Mouse (Mus musculus): ENCODE measurements around the gene Cyp26c1. TPM values are rescaled to one million over a fixed set of nuclear protein-coding genes. Genes with fewer than 3 reads are reported as not detected.

Cyp26c1 gene
- polyA plus RNA-seq (2015; fragmentation: Nextera tagmentation; extraction: Ambion mirVana): not detected in 2 replicates

- Histone ChIP-seq H3K4me3 (0 out of 2 replicates have a peak within 1 kb of the TSS, but pooled peaks have one; percentile 21), H3K4me1 (peaks cover 22% of the 10 kb centered on the region), H3K36me3 (0 out of 2 replicates have a peak, but pooled peaks cover 2% of the 10 kb centered on the region), H3K27me3 (replicated peaks) (peaks cover 86% of the 10 kb centered on the region), H3K9ac (no peak within 1 kb of the TSS), H3K9me3 (no peaks in the 10 kb centered on the region), H3K4me2 (peak within 1 kb of the TSS; percentile 16), H3K27ac (replicated peaks) (no peak within 1 kb of the TSS)
- WGBS: 22% methylated on average over 6 of the region's 6 CpGs
- no peak for ATAC-seq (ENCODE audit: extremely low read depth, insufficient number of reproducible peaks, low FRiP score, low TSS enrichment)
Observed at GRCm38 (mm10) chr19:37685281-37685680, at the start of gene Cyp26c1. Gene Cyp26c1, plus strand, starts transcription at chr19:37685581.

- Histone ChIP-seq H3K4me1 (no peaks in the 10 kb centered on the region), H3K9me3 (no peaks in the 10 kb centered on the region), H3K36me3 (no peaks in the 10 kb centered on the region), H3K27ac (replicated peaks) (no peak overlapping the region), H3K4me2 (no peak overlapping the region), H3K4me3 (no peak overlapping the region), H3K9ac (no peak overlapping the region), H3K27me3 (replicated peaks) (no peaks in the 10 kb centered on the region)
- WGBS: 27% methylated on average over 2 of the region's 2 CpGs
- no peak for ATAC-seq (ENCODE audit: extremely low read depth, insufficient number of reproducible peaks, low FRiP score, low TSS enrichment)
Observed at GRCm38 (mm10) chr19:37647994-37648393, 37.4 kb upstream of the Cyp26c1 start.

- Histone ChIP-seq H3K9ac (no peak overlapping the region), H3K36me3 (no peaks in the 10 kb centered on the region), H3K27me3 (replicated peaks) (no peaks in the 10 kb centered on the region), H3K9me3 (no peaks in the 10 kb centered on the region), H3K4me2 (no peak overlapping the region), H3K27ac (replicated peaks) (no peak overlapping the region), H3K4me3 (no peak overlapping the region), H3K4me1 (no peaks in the 10 kb centered on the region)
- WGBS: 67% methylated on average over 2 of the region's 2 CpGs
- ATAC-seq (ENCODE audit: extremely low read depth, insufficient number of reproducible peaks, low FRiP score, low TSS enrichment): no peak
Observed at GRCm38 (mm10) chr19:37650526-37650925, 34.9 kb upstream of the Cyp26c1 start.

- WGBS: 34% methylated on average over 5 of the region's 5 CpGs
- no peak overlapping the region for H3K4me2 ChIP-seq
- H3K4me3 ChIP-seq: no peak overlapping the region
- peaks cover 6% of the 10 kb centered on the region for H3K4me1 ChIP-seq
- H3K9ac ChIP-seq: no peak overlapping the region
- no peaks in the 10 kb centered on the region for H3K9me3 ChIP-seq
- no peaks in the 10 kb centered on the region for H3K27me3 ChIP-seq (replicated peaks)
- no peak for ATAC-seq (ENCODE audit: extremely low read depth, insufficient number of reproducible peaks, low FRiP score, low TSS enrichment)
- no peak overlapping the region for H3K27ac ChIP-seq (replicated peaks)
- H3K36me3 ChIP-seq: no peaks in the 10 kb centered on the region
Observed at GRCm38 (mm10) chr19:37654012-37654411, 31.4 kb upstream of the Cyp26c1 start.

- 15% methylated on average over 9 of the region's 9 CpGs for WGBS
- H3K27ac ChIP-seq (replicated peaks): no peak overlapping the region
- H3K36me3 ChIP-seq: no peaks in the 10 kb centered on the region
- H3K4me3 ChIP-seq: no peak overlapping the region
- no peaks in the 10 kb centered on the region for H3K27me3 ChIP-seq (replicated peaks)
- peaks cover 6% of the 10 kb centered on the region for H3K4me1 ChIP-seq
- no peak for ATAC-seq (ENCODE audit: extremely low read depth, insufficient number of reproducible peaks, low FRiP score, low TSS enrichment)
- H3K9ac ChIP-seq: no peak overlapping the region
- no peaks in the 10 kb centered on the region for H3K9me3 ChIP-seq
- H3K4me2 ChIP-seq: no peak overlapping the region
Observed at GRCm38 (mm10) chr19:37656441-37656840, 28.9 kb upstream of the Cyp26c1 start.

GRCm38 (mm10) chr19:37665256-37665655 lies 20.1 kb upstream of the Cyp26c1 start:
- Histone ChIP-seq H3K4me1 (no peaks in the 10 kb centered on the region; the same call in 1 of the 2 replicates), H3K9me3 (no peaks in the 10 kb centered on the region), H3K27me3 (replicated peaks) (no peaks in the 10 kb centered on the region), H3K4me3 (no peak overlapping the region), H3K9ac (no peak overlapping the region), H3K36me3 (no peaks in the 10 kb centered on the region), H3K4me2 (no peak overlapping the region), H3K27ac (replicated peaks) (no peak overlapping the region)
- ATAC-seq (ENCODE audit: extremely low read depth, insufficient number of reproducible peaks, low FRiP score, low TSS enrichment): no peak
- 67% methylated on average over 6 of the region's 6 CpGs for WGBS

- 75% methylated on average over 13 of the region's 13 CpGs for WGBS
- Histone ChIP-seq H3K4me3 (no peak overlapping the region), H3K9ac (no peak overlapping the region), H3K36me3 (no peaks in the 10 kb centered on the region), H3K4me1 (no peaks in the 10 kb centered on the region; the same call in 1 of the 2 replicates), H3K27ac (replicated peaks) (no peak overlapping the region), H3K9me3 (no peaks in the 10 kb centered on the region), H3K4me2 (no peak overlapping the region), H3K27me3 (replicated peaks) (no peaks in the 10 kb centered on the region)
- ATAC-seq (ENCODE audit: extremely low read depth, insufficient number of reproducible peaks, low FRiP score, low TSS enrichment): no peak
Observed at GRCm38 (mm10) chr19:37667855-37668594, 17.4 kb upstream of the Cyp26c1 start.

- WGBS: 85% methylated on average over 5 of the region's 5 CpGs
- H3K9me3 ChIP-seq: no peaks in the 10 kb centered on the region
- no peaks in the 10 kb centered on the region for H3K27me3 ChIP-seq (replicated peaks)
- no peaks in the 10 kb centered on the region; the same call in 1 of the 2 replicates for H3K4me1 ChIP-seq
- H3K36me3 ChIP-seq: no peaks in the 10 kb centered on the region
- no peak overlapping the region for H3K9ac ChIP-seq
- H3K4me2 ChIP-seq: no peak overlapping the region
- ATAC-seq (ENCODE audit: extremely low read depth, insufficient number of reproducible peaks, low FRiP score, low TSS enrichment): no peak
- H3K27ac ChIP-seq (replicated peaks): no peak overlapping the region
- no peak overlapping the region for H3K4me3 ChIP-seq
Observed at GRCm38 (mm10) chr19:37668657-37669056, 16.7 kb upstream of the Cyp26c1 start.

- Histone ChIP-seq H3K4me3 (no peak overlapping the region), H3K27me3 (replicated peaks) (no peaks in the 10 kb centered on the region), H3K9ac (no peak overlapping the region), H3K36me3 (no peaks in the 10 kb centered on the region), H3K9me3 (no peaks in the 10 kb centered on the region), H3K4me1 (no peaks in the 10 kb centered on the region), H3K4me2 (no peak overlapping the region), H3K27ac (replicated peaks) (no peak overlapping the region)
- ATAC-seq (ENCODE audit: extremely low read depth, insufficient number of reproducible peaks, low FRiP score, low TSS enrichment): no peak
- 82% methylated on average over 5 of the region's 5 CpGs for WGBS
Observed at GRCm38 (mm10) chr19:37669486-37669885, 15.9 kb upstream of the Cyp26c1 start.

- H3K4me1 ChIP-seq: no peaks in the 10 kb centered on the region
- no peak overlapping the region for H3K4me2 ChIP-seq
- H3K36me3 ChIP-seq: no peaks in the 10 kb centered on the region
- no peaks in the 10 kb centered on the region for H3K9me3 ChIP-seq
- H3K27ac ChIP-seq (replicated peaks): no peak overlapping the region
- no peak overlapping the region for H3K9ac ChIP-seq
- WGBS: 56% methylated on average over 12 of the region's 12 CpGs
- no peak overlapping the region for H3K4me3 ChIP-seq
- no peak for ATAC-seq (ENCODE audit: extremely low read depth, insufficient number of reproducible peaks, low FRiP score, low TSS enrichment)
- H3K27me3 ChIP-seq (replicated peaks): no peaks in the 10 kb centered on the region
Observed at GRCm38 (mm10) chr19:37673393-37673792, 12.0 kb upstream of the Cyp26c1 start.

GRCm38 (mm10) chr19:37686347-37686746 lies 966 bp downstream of the Cyp26c1 start:
- Histone ChIP-seq H3K27me3 (replicated peaks) (peaks cover 97% of the 10 kb centered on the region), H3K9ac (no peak overlapping the region), H3K9me3 (no peaks in the 10 kb centered on the region), H3K27ac (replicated peaks) (no peak overlapping the region), H3K4me1 (peaks cover 27% of the 10 kb centered on the region), H3K4me3 (peak overlapping the region; percentile 21; the same call in 1 of the 2 replicates), H3K36me3 (0 out of 2 replicates have a peak, but pooled peaks cover 2% of the 10 kb centered on the region), H3K4me2 (peak overlapping the region; percentile 43; the same call in 1 of the 2 replicates)
- no peak for ATAC-seq (ENCODE audit: extremely low read depth, insufficient number of reproducible peaks, low FRiP score, low TSS enrichment)
- WGBS: 11% methylated on average over 23 of the region's 23 CpGs
